Mouse (Mus musculus) skeletal muscle tissue, postnatal 0 days (tissue): Measurements from ENCODE around the gene Shisa2. TPM values are rescaled to one million over a fixed set of nuclear protein-coding genes. Genes with fewer than 3 reads are reported as not detected.

ENCODE experiments used
- polyA plus RNA-seq: library from polyadenylated mRNA; unstranded; fragments of >200 nt; fragmentation: Nextera tagmentation; extraction: Ambion mirVana; gene quantifications from 2 replicates; pipeline ENCODE4 v1.2.1, GENCODE M21; 2015

The Shisa2 gene
- polyA plus RNA-seq = 50.8 and 56.1 TPM in 2 replicates

GRCm38 (mm10) chr14:59625158-59625805 lies at the start of gene Shisa2:
Gene Shisa2, plus strand, starts transcription at chr14:59625308.

GRCm38 (mm10) chr14:59597398-59598259 lies 27.5 kb upstream of the Shisa2 start, which contains the start of gene Cdadc1:
Gene Cdadc1, minus strand, starts transcription at chr14:59597959.

Other genes starting within 250 kb of the Shisa2 start
- gene Phf11c, start 229.9 kb upstream of the Shisa2 start, polyA plus RNA-seq = 0.04 and 0.18 TPM in 2 replicates
- 3.4 and 3.7 TPM in 2 replicates for gene Setdb2, start 184.4 kb upstream of the Shisa2 start, polyA plus RNA-seq
- 13.3 and 17.8 TPM in 2 replicates for gene Cab39l, start 184.3 kb upstream of the Shisa2 start, polyA plus RNA-seq
- gene Cdadc1, start 27.3 kb upstream of the Shisa2 start, polyA plus RNA-seq = 29.8 and 33.8 TPM in 2 replicates